Mouse (Mus musculus) lung, postnatal 0 days (tissue): ENCODE measurements around the gene Hoxa9. TPM values are rescaled to one million over a fixed set of nuclear protein-coding genes. Genes with fewer than 3 reads are reported as not detected.
A peak's percentile ranks its signal among the peaks of the same experiment; 100 is the strongest.

Experiments used
- ATAC-seq: fragments of 200-750 bp; cut with Nextera tagmentation; 2 replicates; pipeline ENCODE4 v1.8.0; 2017; ENCODE audit warnings: moderate library complexity
- DNase-seq: peaks from one replicate; pipeline ENCODE4 v3.0.0-alpha.2; 2016; ENCODE audit warnings: low spot score
- H3K27ac ChIP-seq: fragments of 300-500 bp; sonication (generic); 2 replicates; pipeline ENCODE4 v1.5.1; 2014; ENCODE audit warnings: antibody characterized with exemption, mild to moderate bottlenecking, low read length, mixed read lengths
- H3K27me3 ChIP-seq: fragments of 300-500 bp; sonication (generic); replicated peaks from 2 replicates; pipeline ENCODE4 v1.6.1; 2014; ENCODE audit warnings: low read length, mixed read lengths; ENCODE audit not compliant: insufficient read depth
- H3K36me3 ChIP-seq: fragments of 300-500 bp; sonication (generic); 2 replicates; pipeline ENCODE4 v1.6.1; 2014; ENCODE audit warnings: low read length, mixed read lengths; ENCODE audit not compliant: insufficient read depth
- H3K4me1 ChIP-seq: fragments of 300-500 bp; sonication (generic); 2 replicates; pipeline ENCODE4 v1.6.1; 2014; ENCODE audit warnings: antibody characterized with exemption, low read depth, low read length, mixed read lengths; ENCODE audit not compliant: insufficient read depth
- H3K4me2 ChIP-seq: fragments of 300-500 bp; sonication (generic); replicated peaks from 2 replicates; pipeline ENCODE4 v1.6.1; 2014; ENCODE audit warnings: low read depth, mild to moderate bottlenecking, low read length, moderate library complexity, mixed read lengths
- H3K4me3 ChIP-seq: fragments of 300-500 bp; sonication (generic); 2 replicates; pipeline ENCODE4 v1.5.1; 2014; ENCODE audit warnings: low read depth, low read length
- H3K9ac ChIP-seq: fragments of 300-500 bp; sonication (generic); replicated peaks from 2 replicates; pipeline ENCODE4 v1.6.1; 2014; ENCODE audit warnings: low read depth, mild to moderate bottlenecking
- H3K9me3 ChIP-seq: fragments of 300-500 bp; sonication (generic); 2 replicates; pipeline ENCODE4 v1.6.1; 2016; ENCODE audit warnings: low read length, mixed read lengths
- CTCF ChIP-seq: IDR thresholded peaks from 2 replicates; pipeline ENCODE4 v1.5.1; 2016; ENCODE audit warnings: antibody characterized with exemption, mild to moderate bottlenecking
- EP300 ChIP-seq: IDR thresholded peaks from 2 replicates; pipeline ENCODE4 v1.6.1; 2016; ENCODE audit warnings: antibody characterized with exemption, mild to moderate bottlenecking, control low read depth
- WGBS: fragments of 180-500 bp; shearing (Covaris S2); extraction: QIAGEN DNeasy Blood & Tissue Kit; methylation state at CpG from one replicate; pipeline ENCODE4 v1.1.7; 2014; 5-methylcytosine and 5-hydroxymethylcytosine counted together
- polyA plus RNA-seq: library from polyadenylated mRNA; unstranded; fragments of >200 nt; fragmentation: Nextera tagmentation; extraction: Ambion mirVana; gene quantifications from 2 replicates; pipeline ENCODE4 v1.2.1, GENCODE M21; 2015

Hoxa9 gene
- polyA plus RNA-seq, 1 experiment from 2014 or later, result 0.06 TPM

DNA sequence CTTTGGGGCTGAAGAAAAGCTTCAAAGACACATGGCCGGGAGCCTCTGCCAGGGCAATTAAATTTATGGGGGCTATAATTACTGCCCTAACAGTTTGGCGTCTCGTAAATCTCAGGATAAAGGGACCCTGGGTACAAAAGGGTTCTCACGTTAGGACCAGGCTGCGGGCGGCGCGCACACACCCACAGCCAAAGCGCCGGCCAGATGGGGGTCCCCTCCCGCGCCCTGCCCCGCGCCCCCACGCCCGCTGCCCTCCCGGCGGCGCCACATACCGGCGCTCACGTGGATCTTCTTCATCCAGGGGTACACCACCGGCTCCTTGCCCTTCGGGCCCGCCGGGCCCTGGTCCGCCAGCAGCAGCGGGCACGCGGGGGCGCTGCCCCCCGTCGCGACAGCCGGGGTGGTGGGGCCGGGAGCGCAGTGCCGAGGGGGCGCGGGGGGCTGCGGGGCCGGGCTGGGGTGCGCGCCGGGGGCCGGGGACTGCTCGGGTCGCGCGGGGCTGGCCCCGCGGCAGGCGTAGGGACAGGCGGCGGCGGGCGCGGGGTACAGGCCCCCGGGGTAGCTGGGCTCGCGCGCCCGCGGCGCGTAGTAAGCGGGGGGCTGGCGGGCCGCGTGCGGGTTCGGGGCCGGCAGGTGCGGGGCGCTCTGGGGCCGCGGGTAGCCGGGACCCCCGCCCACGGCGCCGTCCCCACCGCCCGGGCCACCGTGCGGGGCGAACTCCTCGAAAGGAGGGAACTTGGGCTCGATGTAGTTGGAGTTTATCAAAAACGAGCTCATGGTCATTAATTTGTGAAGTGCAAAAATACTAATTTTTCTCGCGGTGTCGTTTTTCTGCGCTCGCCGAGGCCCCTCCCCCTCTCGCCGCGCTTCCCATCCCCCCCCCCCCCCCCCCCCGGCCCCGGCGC is 39.7 kb downstream of the Hoxa9 start, which contains the start of gene Hoxa4:
Gene Hoxa4 (minus strand): TSS at position 848 of the 905 bp plus-strand sequence.
- Histone ChIP-seq H3K9me3 (no peaks in the 10 kb centered on the region), H3K4me1 (peaks cover 3% of the 10 kb centered on the region; the same call in 1 of the 2 replicates), H3K9ac (peak within 1 kb of the TSS; percentile 79), H3K36me3 (no peaks in the 10 kb centered on the region), H3K4me2 (peak within 1 kb of the TSS; percentile 90), H3K4me3 (peak within 1 kb of the TSS; percentile 62), H3K27me3 (0 out of 2 replicates have a peak, but pooled peaks cover 13% of the 10 kb centered on the region), H3K27ac (peak within 1 kb of the TSS; percentile 93)
- DNase-seq (no peak), ATAC-seq (0 out of 2 replicates have a peak, but pooled peaks have one; percentile 15)
- no peak; the same call in 1 of the 2 replicates for TF ChIP-seq CTCF
- TF ChIP-seq EP300, result no peak
- under 1% methylated on average over 52 of the region's 102 CpGs for WGBS

DNA sequence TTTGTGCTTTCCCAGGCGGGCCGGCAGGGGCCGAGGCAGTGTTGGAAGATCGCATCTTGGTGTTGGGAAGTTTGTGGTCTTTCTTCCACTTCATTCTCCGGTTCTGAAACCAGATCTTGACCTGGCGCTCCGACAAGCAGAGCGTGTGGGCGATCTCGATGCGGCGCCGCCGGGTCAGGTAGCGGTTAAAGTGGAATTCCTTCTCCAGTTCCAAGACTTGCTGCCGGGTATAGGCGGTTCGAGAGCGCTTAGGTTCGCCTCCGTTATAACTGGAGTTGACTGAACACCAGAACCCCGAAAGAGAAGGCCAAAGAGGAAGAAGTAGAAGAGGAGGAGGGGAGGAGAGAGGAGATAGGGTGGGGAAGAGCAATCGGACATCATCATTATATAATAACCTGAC is 40.5 kb downstream of the Hoxa9 start:
- TF ChIP-seq CTCF, result 0 out of 2 replicates have a peak, but pooled peaks have one; percentile 17
- no peak for TF ChIP-seq EP300
- Histone ChIP-seq H3K9me3 (no peaks in the 10 kb centered on the region), H3K4me2 (peak overlapping the region; percentile 90), H3K27me3 (0 out of 2 replicates have a peak, but pooled peaks cover 13% of the 10 kb centered on the region), H3K9ac (peak overlapping the region; percentile 79), H3K27ac (peak overlapping the region; percentile 93), H3K36me3 (no peaks in the 10 kb centered on the region), H3K4me1 (peaks cover 3% of the 10 kb centered on the region; the same call in 1 of the 2 replicates), H3K4me3 (peak overlapping the region; percentile 62)
- no peak for ATAC-seq
- DNase-seq, result peak; percentile 75
- WGBS, result 3% methylated on average over 23 of the region's 23 CpGs

DNA sequence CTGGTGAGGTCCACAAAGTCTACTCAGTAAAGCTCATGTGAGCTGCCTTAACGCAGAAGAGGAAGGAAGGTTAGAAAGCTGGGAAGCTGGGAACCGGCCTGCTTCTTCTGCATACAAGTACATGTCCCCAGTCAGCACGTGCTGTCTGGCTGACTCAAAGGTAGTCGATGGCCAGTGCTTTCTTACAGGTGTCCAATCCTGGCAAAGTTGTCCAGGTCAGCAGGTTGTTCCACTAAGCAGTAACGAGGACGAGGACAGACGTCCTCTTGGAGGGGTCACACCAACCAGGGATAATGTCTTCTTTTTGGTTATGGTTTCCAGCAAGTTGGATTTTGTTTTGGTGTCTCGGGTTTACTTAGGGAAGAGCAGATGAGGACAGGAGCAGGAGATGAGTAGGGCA is 41.0 kb downstream of the Hoxa9 start:
- Histone ChIP-seq H3K27ac (peak overlapping the region; percentile 93), H3K4me3 (peak overlapping the region; percentile 62; the same call in 1 of the 2 replicates), H3K27me3 (0 out of 2 replicates have a peak, but pooled peaks cover 13% of the 10 kb centered on the region), H3K36me3 (no peaks in the 10 kb centered on the region), H3K4me1 (peaks cover 3% of the 10 kb centered on the region; the same call in 1 of the 2 replicates), H3K9me3 (no peaks in the 10 kb centered on the region), H3K9ac (0 out of 2 replicates have a peak overlapping the region, but pooled peaks have one; percentile 79), H3K4me2 (peak overlapping the region; percentile 90)
- ATAC-seq (no peak), DNase-seq (no peak)
- WGBS, result 15% methylated on average over 8 of the region's 8 CpGs
- TF ChIP-seq EP300, result no peak
- no peak for TF ChIP-seq CTCF

DNA sequence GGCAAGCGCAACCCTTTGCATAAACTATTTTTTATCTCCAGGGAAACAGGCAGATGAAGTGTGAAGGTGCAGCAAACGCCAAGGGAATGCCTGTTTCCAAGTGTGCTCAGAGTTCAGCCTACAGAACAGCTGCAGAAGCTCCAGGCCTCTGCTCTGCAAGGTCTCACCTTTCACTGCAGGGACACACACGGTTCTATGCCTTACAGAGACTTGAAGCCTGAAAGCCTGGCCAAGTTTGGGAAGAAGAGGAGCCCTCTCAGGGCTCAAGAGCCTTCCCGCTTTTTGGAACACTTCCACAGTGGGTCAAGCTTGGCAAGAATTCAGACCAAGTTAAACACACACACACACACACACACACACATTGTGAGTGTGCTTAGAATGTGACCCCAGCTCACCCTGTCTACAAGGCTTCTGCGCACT is 41.7 kb downstream of the Hoxa9 start:
- Histone ChIP-seq H3K4me1 (peaks cover 9% of the 10 kb centered on the region; the same call in 1 of the 2 replicates), H3K36me3 (no peaks in the 10 kb centered on the region), H3K4me3 (no peak overlapping the region), H3K4me2 (no peak overlapping the region), H3K27ac (peak overlapping the region; percentile 93), H3K27me3 (peaks cover 14% of the 10 kb centered on the region; the same call in 1 of the 2 replicates), H3K9ac (no peak overlapping the region), H3K9me3 (no peaks in the 10 kb centered on the region)
- DNase-seq (peak; percentile 92), ATAC-seq (peak; percentile 79)
- 11% methylated on average over 5 of the region's 5 CpGs for WGBS
- TF ChIP-seq EP300, result peak; percentile 23; the same call in 1 of the 2 replicates
- TF ChIP-seq CTCF, result no peak

DNA sequence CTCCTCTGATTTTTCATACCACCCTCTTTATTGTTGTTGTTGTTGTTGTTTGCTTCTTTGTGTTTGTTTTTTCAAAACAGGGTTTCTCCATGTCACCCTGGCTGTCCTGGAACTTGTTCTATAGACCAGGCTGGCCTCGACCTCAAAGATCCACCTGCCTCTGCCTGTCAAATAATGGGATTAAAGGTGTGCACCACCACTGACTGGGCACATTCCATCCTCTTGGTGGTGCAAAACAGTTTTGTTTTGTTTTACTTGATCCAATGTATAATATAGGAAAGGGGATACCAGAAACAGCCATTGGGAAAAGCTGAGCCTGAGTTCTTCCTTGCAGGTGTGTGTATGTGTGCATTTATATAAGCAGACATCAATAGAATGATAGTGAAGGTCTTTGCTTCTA is 44.4 kb downstream of the Hoxa9 start:
- no peak overlapping the region for H3K4me3 ChIP-seq
- ATAC-seq, result no peak
- WGBS, result 69% methylated on average over 1 of the region's 1 CpGs
- no peak overlapping the region for H3K27ac ChIP-seq
- H3K4me1 ChIP-seq, result peaks cover 9% of the 10 kb centered on the region; the same call in 1 of the 2 replicates
- peak; percentile 36 for TF ChIP-seq CTCF
- no peak for TF ChIP-seq EP300
- H3K27me3 ChIP-seq, result peaks cover 19% of the 10 kb centered on the region
- no peak overlapping the region for H3K4me2 ChIP-seq
- no peaks in the 10 kb centered on the region for H3K9me3 ChIP-seq
- no peak for DNase-seq
- no peak overlapping the region for H3K9ac ChIP-seq
- no peaks in the 10 kb centered on the region for H3K36me3 ChIP-seq

DNA sequence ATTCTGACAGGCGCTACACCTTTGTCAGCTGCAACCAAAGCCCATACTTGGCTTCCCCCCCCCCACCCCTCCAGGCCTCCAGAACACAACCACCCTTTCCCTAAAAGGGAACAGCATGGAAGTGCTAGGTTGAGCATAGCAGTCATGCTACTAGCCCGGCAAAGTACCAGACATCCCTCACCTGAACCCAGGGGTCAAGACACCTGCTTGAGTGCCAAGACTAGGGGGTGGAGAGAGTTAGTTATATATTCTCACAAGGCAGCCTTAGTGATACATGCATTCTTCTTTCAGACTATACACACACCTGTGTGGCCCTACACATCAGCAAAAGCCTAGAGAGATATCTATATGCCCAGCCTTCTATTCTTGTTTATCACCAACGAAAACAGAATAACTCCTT is 45.1 kb downstream of the Hoxa9 start:
- TF ChIP-seq EP300 (no peak), CTCF (no peak)
- Histone ChIP-seq H3K4me3 (no peak overlapping the region), H3K4me1 (peaks cover 9% of the 10 kb centered on the region; the same call in 1 of the 2 replicates), H3K27ac (no peak overlapping the region), H3K36me3 (no peaks in the 10 kb centered on the region), H3K27me3 (peaks cover 20% of the 10 kb centered on the region), H3K9me3 (no peaks in the 10 kb centered on the region), H3K9ac (no peak overlapping the region), H3K4me2 (peak overlapping the region; percentile 29; the same call in 1 of the 2 replicates)
- no peak for DNase-seq
- 36% methylated on average over 3 of the region's 3 CpGs for WGBS
- ATAC-seq, result no peak
